Mouse (Mus musculus) limb, embryonic 14.5 days (tissue): ENCODE measurements around the gene Omt2a. TPM values are rescaled to one million over a fixed set of nuclear protein-coding genes. Genes with fewer than 3 reads are reported as not detected.
A peak's percentile ranks its signal among the peaks of the same experiment; 100 is the strongest.
"Not testable (repeated sequence)": the region's sequence is repeated elsewhere in the genome, so short reads cannot be mapped to it uniquely, and the experiment has no call there.

Source experiments
- ATAC-seq: fragments of 200-750 bp; cut with Nextera tagmentation; 2 replicates; pipeline ENCODE4 v1.8.0; 2017; ENCODE audit warnings: low read depth, moderate number of reproducible peaks, moderate TSS enrichment; ENCODE audit not compliant: low FRiP score
- DNase-seq: peaks from one replicate; pipeline ENCODE4 v3.0.0-alpha.2; 2015; ENCODE audit warnings: low spot score
- H3K27ac ChIP-seq: fragments of 300-500 bp; sonication (generic); replicated peaks from 2 replicates; pipeline ENCODE4 v1.5.1; 2014; ENCODE audit warnings: low read depth, mild to moderate bottlenecking, low read length, moderate library complexity, mixed read lengths
- H3K27me3 ChIP-seq: fragments of 300-500 bp; sonication (generic); 2 replicates; pipeline ENCODE4 v1.6.1; 2014; ENCODE audit warnings: low read length, mixed read lengths; ENCODE audit not compliant: control insufficient read depth, insufficient read depth
- H3K36me3 ChIP-seq: fragments of 300-500 bp; sonication (generic); 2 replicates; pipeline ENCODE4 v1.6.1; 2014; ENCODE audit warnings: mild to moderate bottlenecking, low read length, moderate library complexity, mixed read lengths; ENCODE audit not compliant: control insufficient read depth, insufficient read depth
- H3K4me1 ChIP-seq: fragments of 300-500 bp; sonication (generic); 2 replicates; pipeline ENCODE4 v1.6.1; 2014; ENCODE audit warnings: antibody characterized with exemption, low read length, mixed read lengths; ENCODE audit not compliant: control insufficient read depth, insufficient read depth
- H3K4me2 ChIP-seq: fragments of 300-500 bp; sonication (generic); replicated peaks from 2 replicates; pipeline ENCODE4 v1.6.1; 2014; ENCODE audit warnings: low read depth, mild to moderate bottlenecking, low read length, moderate library complexity; ENCODE audit not compliant: severe bottlenecking
- H3K4me3 ChIP-seq: fragments of 300-500 bp; sonication (generic); replicated peaks from 2 replicates; pipeline ENCODE4 v1.5.1; 2014; ENCODE audit warnings: low read length
- H3K9ac ChIP-seq: fragments of 300-500 bp; sonication (generic); 2 replicates; pipeline ENCODE4 v1.6.1; 2014; ENCODE audit warnings: mild to moderate bottlenecking, low read depth, low read length, moderate library complexity; ENCODE audit not compliant: severe bottlenecking
- H3K9me3 ChIP-seq: fragments of 300-500 bp; sonication (generic); 2 replicates; pipeline ENCODE4 v1.6.1; 2016; ENCODE audit warnings: low read length; ENCODE audit not compliant: control insufficient read depth
- POLR2A ChIP-seq: fragments of 200-500 bp; IDR thresholded peaks from 2 replicates; pipeline ENCODE4 v1.8.0; 2012; ENCODE audit warnings: inconsistent platforms, mild to moderate bottlenecking, moderate library complexity, borderline replicate concordance; ENCODE audit not compliant: insufficient read depth, insufficient read length; ENCODE audit errors: extremely low read depth
- WGBS: fragments of 180-500 bp; shearing (Covaris S2); extraction: QIAGEN DNeasy Blood & Tissue Kit; methylation state at CpG from one replicate; pipeline ENCODE4 v1.1.7; 2014; 5-methylcytosine and 5-hydroxymethylcytosine counted together
- polyA plus RNA-seq, 2 experiments: library from polyadenylated mRNA; depleted of rRNA in 1 of 2; stranded (reverse) in 1 of 2; unstranded in 1 of 2; fragments of >200 nt; fragmentation: Nextera tagmentation in 1 of 2; extraction: Ambion mirVana in 1 of 2; gene quantifications; 2 replicates each; pipeline versions ENCODE4 v1.2.1 to v1.2.3; 2012 to 2014

Gene Omt2a
- polyA plus RNA-seq, 2 experiments, result not detected

GRCm38 (mm10) chr9:78347004-78347403 lies 32.4 kb upstream of the Omt2a start:
- no peak for TF ChIP-seq POLR2A
- Histone ChIP-seq H3K36me3 (no peaks in the 10 kb centered on the region), H3K9ac (no peak overlapping the region), H3K4me3 (no peak overlapping the region), H3K4me2 (no peak overlapping the region), H3K4me1 (no peaks in the 10 kb centered on the region), H3K9me3 (no peaks in the 10 kb centered on the region), H3K27ac (no peak overlapping the region), H3K27me3 (no peaks in the 10 kb centered on the region)
- 73% methylated on average over 3 of the region's 3 CpGs for WGBS
- ATAC-seq (no peak), DNase-seq (no peak)

GRCm38 (mm10) chr9:78345235-78345634 lies 30.6 kb upstream of the Omt2a start:
- H3K36me3 ChIP-seq, H3K4me1 ChIP-seq, ATAC-seq, H3K4me3 ChIP-seq, H3K27ac ChIP-seq, H3K9me3 ChIP-seq, H3K4me2 ChIP-seq, DNase-seq, H3K27me3 ChIP-seq, H3K9ac ChIP-seq: not testable (repeated sequence)
- WGBS, result 34% methylated on average over 3 of the region's 4 CpGs

- WGBS, result 87% methylated on average over 9 of the region's 9 CpGs
- not testable (repeated sequence) for H3K36me3 ChIP-seq, H3K4me1 ChIP-seq, ATAC-seq, H3K27ac ChIP-seq, H3K9ac ChIP-seq, H3K9me3 ChIP-seq, H3K4me2 ChIP-seq, DNase-seq, H3K27me3 ChIP-seq, H3K4me3 ChIP-seq
Observed at GRCm38 (mm10) chr9:78343055-78343454, 28.5 kb upstream of the Omt2a start.

GRCm38 (mm10) chr9:78342494-78342893 lies 27.9 kb upstream of the Omt2a start:
- ATAC-seq, H3K27ac ChIP-seq, H3K27me3 ChIP-seq, H3K4me3 ChIP-seq, H3K4me1 ChIP-seq, H3K4me2 ChIP-seq, H3K9ac ChIP-seq, DNase-seq, H3K9me3 ChIP-seq, H3K36me3 ChIP-seq: not testable (repeated sequence)
- 93% methylated on average over 4 of the region's 4 CpGs for WGBS

- H3K27me3 ChIP-seq, H3K4me2 ChIP-seq, H3K27ac ChIP-seq, H3K4me1 ChIP-seq, ATAC-seq, H3K9me3 ChIP-seq, H3K4me3 ChIP-seq, H3K36me3 ChIP-seq, H3K9ac ChIP-seq: not testable (repeated sequence)
- 21% methylated on average over 8 of the region's 8 CpGs for WGBS
- DNase-seq, result peak; percentile 51
Observed at GRCm38 (mm10) chr9:78340324-78340723, 25.7 kb upstream of the Omt2a start.

GRCm38 (mm10) chr9:78337050-78337449 lies 22.5 kb upstream of the Omt2a start:
- not testable (repeated sequence) for H3K9ac ChIP-seq, H3K27ac ChIP-seq, ATAC-seq, H3K27me3 ChIP-seq, H3K4me1 ChIP-seq, H3K4me3 ChIP-seq, H3K9me3 ChIP-seq, H3K36me3 ChIP-seq, DNase-seq, H3K4me2 ChIP-seq

- H3K4me3 ChIP-seq, H3K9ac ChIP-seq, H3K9me3 ChIP-seq, H3K4me1 ChIP-seq, H3K4me2 ChIP-seq, ATAC-seq, H3K27ac ChIP-seq, H3K27me3 ChIP-seq, H3K36me3 ChIP-seq, DNase-seq: not testable (repeated sequence)
- 100% methylated on average over 1 of the region's 1 CpGs for WGBS
Observed at GRCm38 (mm10) chr9:78327289-78327688, 12.7 kb upstream of the Omt2a start, which contains the start of gene Omt2b. Gene Omt2b (plus strand): TSS chr9:78327589.
